Mouse (Mus musculus): ENCODE data around the gene Pgm1.

DNA sequence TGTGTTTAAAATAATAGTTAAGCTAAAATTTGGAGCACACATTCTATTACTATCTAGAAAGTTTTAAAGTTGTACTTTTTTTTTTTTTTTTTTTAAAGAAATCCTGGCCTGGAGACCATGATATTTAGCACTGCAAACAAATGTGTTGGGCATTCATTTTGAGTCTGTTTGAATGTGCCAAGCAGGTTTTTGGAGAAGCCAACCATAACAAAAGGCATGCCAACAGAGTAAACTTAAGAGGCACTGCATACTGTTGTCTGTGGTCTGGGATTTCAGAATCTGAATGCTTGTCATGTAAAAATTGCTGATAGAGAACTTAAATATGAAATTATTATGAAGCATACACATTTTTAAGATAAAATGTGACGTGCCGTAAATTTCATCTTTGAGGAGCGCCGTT lies 28.0 kb downstream of the Pgm1 start:
- TF ChIP-seq CTCF (IDR thresholded peaks at IDR 0.05; ENCODE audit: extremely low read depth, insufficient read depth, low read length) (no peak), POLR2A (IDR thresholded peaks at IDR 0.05; ENCODE audit: extremely low read depth, insufficient read depth, low read length) (no peak)

Measured in cortical plate, adult 2 months (tissue).